ENCODE assay signal across 10 mouse cellular contexts in the genomic region with DNA sequence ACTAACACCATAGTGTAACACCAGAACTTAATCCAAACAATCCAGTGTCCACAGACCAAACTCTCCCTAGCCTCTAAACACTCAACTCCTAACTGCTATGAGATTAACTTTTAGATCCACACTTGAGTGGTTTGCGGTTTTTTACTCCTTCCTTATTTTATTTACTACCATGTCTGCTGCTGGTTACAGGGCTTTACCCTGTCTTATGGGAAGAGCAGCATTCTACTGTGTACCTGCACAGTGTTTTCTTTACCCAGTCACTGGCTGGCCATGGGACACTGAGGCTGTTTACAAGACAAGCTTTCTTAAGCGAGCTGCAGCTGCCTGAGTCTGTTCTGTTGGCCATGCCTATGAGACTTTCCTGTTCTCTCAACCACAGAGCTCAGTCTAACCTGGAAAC. TPM values are rescaled to one million over a fixed set of nuclear protein-coding genes. Genes with fewer than 3 reads are reported as not detected.
DNase-seq lines count a peak whose midpoint lies in the region; ATAC-seq and TF ChIP-seq lines count a peak whose summit lies in the region.
"Had no signal": no experiment of that assay in that cellular context is flagged by ENCODE, and none has a peak within 500 bp of the region (broad histone marks: within the 10 kb centered on the region; RNA-seq: fewer than 3 reads in every experiment).

No protein-coding gene starts in this region.

- TF ChIP-seq RAD21 in MEL (IDR thresholded peaks at IDR 0.05; ENCODE audit: low read depth, low read length) = no peak

- H3K4me2 ChIP-seq in kidney, embryonic 15.5 days = no peak overlapping the region
- H3K4me2 ChIP-seq: heart, embryonic 15.5 days; midbrain, embryonic 11.5 days had no signal

- H3K9me3 ChIP-seq in kidney, embryonic 15.5 days (replicated peaks) = no peaks in the 10 kb centered on the region
- no peaks in the 10 kb centered on the region for H3K9me3 ChIP-seq in MEL (replicated peaks; ENCODE audit: insufficient read depth, low read length)
- H3K9me3 ChIP-seq: heart, embryonic 15.5 days had no signal

- no peak for DNase-seq in kidney, postnatal 4 days
- peak; percentile 71 for DNase-seq in MEL (ENCODE audit: low read depth, low spot score)
- DNase-seq in c-Kit-positive CD71-positive TER-119-positive erythroid progenitor cells, embryonic 14.5 days (ENCODE audit: low spot score) = no peak
- DNase-seq in left cerebral cortex, adult 11 months (ENCODE audit: low spot score) = no peak

- ATAC-seq in kidney, embryonic 15.5 days (replicated peaks; ENCODE audit: low FRiP score) = 0 out of 2 replicates have a peak, but pooled peaks have one; percentile 29
- ATAC-seq in granulocyte monocyte progenitor cell, adult 5-6 weeks (replicated peaks; ENCODE audit: poor library complexity, severe bottlenecking) = peak; percentile 63
- peak; percentile 60 for ATAC-seq in megakaryocyte progenitor cell, adult 5-6 weeks (replicated peaks; ENCODE audit: poor library complexity)
- ATAC-seq: hindbrain, embryonic 16.5 days had no signal

- 57% methylated on average over 2 of the region's 2 CpGs for WGBS in kidney, embryonic 15.5 days

- peaks cover 13% of the 10 kb centered on the region for H3K4me1 ChIP-seq in kidney, embryonic 15.5 days
- peaks cover 19% of the 10 kb centered on the region in 2 experiments for H3K4me1 ChIP-seq in MEL (ENCODE audit: control insufficient read depth in 1 of 2, insufficient read depth in 2 of 2, low read length in 2 of 2)

- no peaks in the 10 kb centered on the region for H3K27me3 ChIP-seq in kidney, embryonic 15.5 days
- H3K27me3 ChIP-seq in MEL (ENCODE audit: control insufficient read depth in 1 of 2, insufficient read depth in 2 of 2, low read length in 2 of 2) = no peaks in the 10 kb centered on the region
- H3K27me3 ChIP-seq: heart, embryonic 15.5 days had no signal

- H3K4me3 ChIP-seq in kidney, embryonic 15.5 days (replicated peaks) = no peak overlapping the region
- no peak overlapping the region for H3K4me3 ChIP-seq in MEL (ENCODE audit: control insufficient read depth in 1 of 2, insufficient read depth in 1 of 2, low read depth in 2 of 2, low read length in 2 of 2)
- H3K4me3 ChIP-seq: heart, embryonic 15.5 days had no signal

- peaks cover 54% of the 10 kb centered on the region for H3K79me2 ChIP-seq in MEL (ENCODE audit: control insufficient read depth, insufficient read depth, low read length, poor library complexity)

- TF ChIP-seq CTCF in MEL (IDR thresholded peaks at IDR 0.05 in 2 of 3, conservative IDR thresholded peaks at IDR 0.05 in 1 of 3; ENCODE audit: control insufficient read depth in 1 of 3, insufficient read depth in 1 of 3, low read depth in 2 of 3, low read length in 3 of 3, poor library complexity in 1 of 3, severe bottlenecking in 1 of 3) = no peak

- no peak overlapping the region; the same call in 1 of the 2 replicates for H3K27ac ChIP-seq in kidney, embryonic 15.5 days
- peak overlapping the region; percentile 39 for H3K27ac ChIP-seq in MEL (ENCODE audit: control insufficient read depth, low read depth, low read length)
- H3K27ac ChIP-seq: heart, embryonic 15.5 days had no signal

- peaks cover 21% of the 10 kb centered on the region for H3K36me3 ChIP-seq in kidney, embryonic 15.5 days
- H3K36me3 ChIP-seq in MEL (ENCODE audit: control insufficient read depth in 1 of 2, insufficient read depth in 2 of 2, low read length in 2 of 2) = peaks cover 29 to 31% of the 10 kb centered on the region in 2 experiments

- no peak for TF ChIP-seq POLR2A in MEL (IDR thresholded peaks at IDR 0.05; ENCODE audit: control insufficient read depth in 1 of 2, insufficient read depth in 1 of 2, low read depth in 1 of 2, low read length in 2 of 2, poor library complexity in 1 of 2)

- H3K9ac ChIP-seq in kidney, embryonic 15.5 days = no peak overlapping the region
- no peak overlapping the region for H3K9ac ChIP-seq in MEL (ENCODE audit: control insufficient read depth, low read depth, low read length, poor library complexity, severe bottlenecking)
- H3K9ac ChIP-seq: heart, embryonic 15.5 days had no signal

- TF ChIP-seq EP300 in MEL (IDR thresholded peaks at IDR 0.05; ENCODE audit: low read depth in 1 of 2, low read length in 2 of 2) = peak; percentile 48 to 66; a peak in 3 of 4 replicates

TF ChIP-seq in MEL, 35 proteins besides CTCF, POLR2A, EP300 and RAD21:
- TF ChIP-seq ETS1 (IDR thresholded peaks at IDR 0.05; ENCODE audit: low read depth, low read length) (no peak), MXI1 (IDR thresholded peaks at IDR 0.05; ENCODE audit: low read depth, low read length) (peak; percentile 54; the same call in 1 of the 2 replicates), TCF12 (IDR thresholded peaks at IDR 0.05; ENCODE audit: low read depth, low read length) (0 out of 2 replicates have a peak, but pooled peaks have one; percentile 25), RCOR1 (IDR thresholded peaks at IDR 0.05; ENCODE audit: low read depth, low read length) (peak; percentile 74), SIN3A (IDR thresholded peaks at IDR 0.05; ENCODE audit: low read length) (peak; percentile 68), USF2 (IDR thresholded peaks at IDR 0.05; ENCODE audit: borderline replicate concordance in 1 of 2, insufficient read depth in 1 of 2, low read depth in 1 of 2, low read length in 2 of 2) (no peak)

RNA-seq across cellular contexts. Expression of a gene that starts 13.1 kb away (rescaled TPM):
- polyA plus RNA-seq in kidney, embryonic 15.5 days (2015; fragmentation: Nextera tagmentation; extraction: Ambion mirVana) = 69.9 and 72.1 TPM in 2 replicates
- total RNA-seq in MEL (2012; rRNA removed) = 98.2 and 118 TPM in 2 replicates
- 100 to 1,000 TPM; 117 to 150 TPM for polyA plus RNA-seq in MEL (2012; ENCODE audit: insufficient read depth in 1 of 2, insufficient read length in 2 of 2, low read depth in 1 of 2, low replicate concordance in 2 of 2, missing spikeins in 1 of 2)
- total RNA-seq in granulocyte monocyte progenitor cell, adult 5-6 weeks (2014; fragmentation: Nextera tagmentation) = 87.2 and 118 TPM in 2 replicates
- 163 and 194 TPM in 2 replicates for total RNA-seq in granulocyte monocyte progenitor cell, adult 5-6 weeks (2017)
- 129 and 132 TPM in 2 replicates for total RNA-seq in megakaryocyte progenitor cell, adult 5-6 weeks (2015)
- 170 and 218 TPM in 2 replicates for total RNA-seq in megakaryocyte progenitor cell, adult 5-6 weeks (2017)
